Mouse (Mus musculus): ENCODE measurements at regions not wholly inside any gene's neighbourhood (a gene's known extent, or its start where the extent isn't known, plus 50 kb on each side); places are given as distances from the start of the nearest gene placed in this dataset.

DNA sequence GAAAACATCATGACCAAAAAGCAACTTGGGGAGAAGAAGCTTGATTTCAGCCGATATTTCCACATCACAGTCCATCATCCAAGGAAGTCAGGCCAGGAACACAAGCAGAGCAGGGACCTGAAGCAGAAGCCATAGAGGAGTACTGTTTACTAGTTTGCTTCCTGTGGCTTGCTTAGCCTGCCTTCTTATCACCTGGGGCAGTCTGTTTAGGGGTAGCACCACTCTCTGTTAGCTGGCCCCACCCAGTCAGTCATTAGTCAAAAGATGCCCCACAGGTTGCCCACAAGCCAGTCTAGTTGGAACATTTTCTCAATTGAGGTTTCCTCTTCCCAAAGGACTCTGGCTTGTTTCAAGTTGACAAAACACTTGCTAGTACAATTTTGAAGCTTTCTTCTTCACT is 87.1 kb upstream of the Egfl6 start:
- DNase-seq (ENCODE audit: extremely low read depth) = peak; percentile 21
- H3K27ac ChIP-seq (ENCODE audit: insufficient read depth, low read depth) = no peak overlapping the region
- no peaks in the 10 kb centered on the region for H3K9me3 ChIP-seq (replicated peaks; ENCODE audit: low read length)
- no peaks in the 10 kb centered on the region for H3K27me3 ChIP-seq (replicated peaks)
- dilution Hi-C loops (cut with MboI; ENCODE audit: extremely low pct_ligation_motif_present, extremely low pct_unique_long_range_greater_than_20kb, low sequenced_read_pairs) (no loop called here), in situ Hi-C loops (cut with MboI; ENCODE audit: low pct_ligation_motif_present, low pct_unique_long_range_greater_than_20kb, low sequenced_read_pairs) (no loop called here)
- H3K4me1 ChIP-seq (ENCODE audit: control insufficient read depth in 1 of 2, insufficient read depth in 2 of 2) = peaks cover 0 to 11% of the 10 kb centered on the region in 2 experiments; a peak in 2 of 4 replicates
- no peaks in the 10 kb centered on the region for H3K79me2 ChIP-seq (replicated peaks; ENCODE audit: control insufficient read depth, extremely low read depth, insufficient read depth, poor library complexity, severe bottlenecking)
- no peak overlapping the region for H3K4me3 ChIP-seq (replicated peaks in 1 of 3; ENCODE audit: low read depth in 2 of 3, low read length in 2 of 3, poor library complexity in 1 of 3)
- TF ChIP-seq IRF4 (IDR thresholded peaks at IDR 0.05; ENCODE audit: low read depth, low read length) (peak; percentile 37; the same call in 1 of the 2 replicates), MAFK (IDR thresholded peaks at IDR 0.05; ENCODE audit: insufficient replicate concordance, low read length) (no peak), RCOR1 (conservative IDR thresholded peaks at IDR 0.05; ENCODE audit: low read depth, low read length) (no peak), ZKSCAN1 (IDR thresholded peaks at IDR 0.05; ENCODE audit: borderline replicate concordance, low read depth, low read length) (no peak)
- H3K9ac ChIP-seq (ENCODE audit: insufficient read depth, low read depth) = no peak overlapping the region
- H3K36me3 ChIP-seq (replicated peaks in 1 of 2; ENCODE audit: control insufficient read depth in 1 of 2, insufficient read depth in 1 of 2, low read length in 1 of 2) = no peaks in the 10 kb centered on the region
- no peak overlapping the region for H3K4me2 ChIP-seq (ENCODE audit: insufficient read depth, low read depth, poor library complexity, severe bottlenecking)

DNA sequence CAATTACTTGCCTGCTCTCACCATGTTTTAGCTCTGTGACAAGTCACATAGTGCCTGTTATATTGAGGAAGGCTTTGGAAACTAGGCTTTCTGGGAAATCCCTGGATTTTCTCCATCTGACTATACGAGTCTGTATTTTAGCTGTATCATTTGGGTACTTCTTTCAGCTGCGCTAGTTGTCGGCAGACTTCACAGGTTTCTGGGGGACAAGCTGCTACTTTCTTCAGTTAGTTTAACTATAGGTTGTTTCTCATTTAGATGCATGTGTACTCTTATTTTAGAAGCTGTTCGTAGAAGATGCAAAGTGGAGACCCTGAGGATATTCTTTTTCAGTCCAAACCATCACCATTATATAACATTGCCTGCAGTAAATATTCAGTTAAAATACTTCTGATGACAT is 86.3 kb upstream of the Egfl6 start:
- H3K4me3 ChIP-seq (replicated peaks in 1 of 3; ENCODE audit: low read depth in 2 of 3, low read length in 2 of 3, poor library complexity in 1 of 3) = no peak overlapping the region
- no peak overlapping the region for H3K9ac ChIP-seq (ENCODE audit: insufficient read depth, low read depth)
- no peak for TF ChIP-seq RCOR1 (conservative IDR thresholded peaks at IDR 0.05; ENCODE audit: low read depth, low read length)
- no peak for TF ChIP-seq BHLHE40 (IDR thresholded peaks at IDR 0.05; ENCODE audit: low read depth, low read length)
- no peak for TF ChIP-seq SIN3A (IDR thresholded peaks at IDR 0.05; ENCODE audit: low read length)
- no peak for TF ChIP-seq PAX5 (IDR thresholded peaks at IDR 0.05; ENCODE audit: low read length)
- no peak for TF ChIP-seq HCFC1 (IDR thresholded peaks at IDR 0.05; ENCODE audit: low read depth, low read length)
- no peak for TF ChIP-seq TBP (conservative IDR thresholded peaks at IDR 0.05; ENCODE audit: low read depth, low read length)
- TF ChIP-seq GABPA (IDR thresholded peaks at IDR 0.05; ENCODE audit: insufficient replicate concordance, low read depth, low read length) = no peak
- no peak for TF ChIP-seq NELFE (IDR thresholded peaks at IDR 0.05; ENCODE audit: low read depth, low read length)
- TF ChIP-seq MAZ (IDR thresholded peaks at IDR 0.05; ENCODE audit: low read depth, low read length) = no peak
- no peak for TF ChIP-seq JUND (conservative IDR thresholded peaks at IDR 0.05; ENCODE audit: low read depth, low read length)
- TF ChIP-seq ZNF384 (IDR thresholded peaks at IDR 0.05; ENCODE audit: low read depth, low read length) = no peak
- no peak for TF ChIP-seq POLR2AphosphoS2 (IDR thresholded peaks at IDR 0.05; ENCODE audit: low read depth, low read length)
- TF ChIP-seq ZMIZ1 (IDR thresholded peaks at IDR 0.05; ENCODE audit: low read depth, low read length) = no peak
- no peak for TF ChIP-seq MYC (IDR thresholded peaks at IDR 0.05; ENCODE audit: low read depth, low read length)
- TF ChIP-seq MEF2A (IDR thresholded peaks at IDR 0.05; ENCODE audit: borderline replicate concordance, low read depth, low read length) = no peak
- no peak for TF ChIP-seq KAT2A (IDR thresholded peaks at IDR 0.05; ENCODE audit: insufficient replicate concordance, low read length)
- no peak for DNase-seq (ENCODE audit: extremely low read depth)
- no peaks in the 10 kb centered on the region for H3K9me3 ChIP-seq (replicated peaks; ENCODE audit: low read length)
- H3K4me2 ChIP-seq (ENCODE audit: insufficient read depth, low read depth, poor library complexity, severe bottlenecking) = no peak overlapping the region
- in situ Hi-C loops (cut with MboI; ENCODE audit: low pct_ligation_motif_present, low pct_unique_long_range_greater_than_20kb, low sequenced_read_pairs) = no loop called here
- H3K36me3 ChIP-seq (replicated peaks in 1 of 2; ENCODE audit: control insufficient read depth in 1 of 2, insufficient read depth in 1 of 2, low read length in 1 of 2) = no peaks in the 10 kb centered on the region
- dilution Hi-C loops (cut with MboI; ENCODE audit: extremely low pct_ligation_motif_present, extremely low pct_unique_long_range_greater_than_20kb, low sequenced_read_pairs) = no loop called here
- peaks cover 0 to 11% of the 10 kb centered on the region in 2 experiments; a peak in 2 of 4 replicates for H3K4me1 ChIP-seq (ENCODE audit: control insufficient read depth in 1 of 2, insufficient read depth in 2 of 2)
- H3K27ac ChIP-seq (ENCODE audit: insufficient read depth, low read depth) = no peak overlapping the region
- H3K27me3 ChIP-seq (replicated peaks) = no peaks in the 10 kb centered on the region
- H3K79me2 ChIP-seq (replicated peaks; ENCODE audit: control insufficient read depth, extremely low read depth, insufficient read depth, poor library complexity, severe bottlenecking) = no peaks in the 10 kb centered on the region

All from CH12.LX (cell line).